Mouse (Mus musculus) kidney, adult 2 months (tissue): Measurements from ENCODE around the gene Nhp2.

Experiments used
- CTCF ChIP-seq: fragments of 200-500 bp; conservative IDR thresholded peaks from 2 replicates; pipeline ENCODE4 v1.5.1; 2011; ENCODE audit warnings: low read depth, mild to moderate bottlenecking, control low read depth, low read length, moderate library complexity, mixed read lengths; ENCODE audit not compliant: insufficient read depth, insufficient read length
- POLR2A ChIP-seq: fragments of 200-500 bp; IDR thresholded peaks from one replicate; pipeline ENCODE4 v1.6.1; 2011; ENCODE audit warnings: low read depth, low read length, control low read depth

DNA sequence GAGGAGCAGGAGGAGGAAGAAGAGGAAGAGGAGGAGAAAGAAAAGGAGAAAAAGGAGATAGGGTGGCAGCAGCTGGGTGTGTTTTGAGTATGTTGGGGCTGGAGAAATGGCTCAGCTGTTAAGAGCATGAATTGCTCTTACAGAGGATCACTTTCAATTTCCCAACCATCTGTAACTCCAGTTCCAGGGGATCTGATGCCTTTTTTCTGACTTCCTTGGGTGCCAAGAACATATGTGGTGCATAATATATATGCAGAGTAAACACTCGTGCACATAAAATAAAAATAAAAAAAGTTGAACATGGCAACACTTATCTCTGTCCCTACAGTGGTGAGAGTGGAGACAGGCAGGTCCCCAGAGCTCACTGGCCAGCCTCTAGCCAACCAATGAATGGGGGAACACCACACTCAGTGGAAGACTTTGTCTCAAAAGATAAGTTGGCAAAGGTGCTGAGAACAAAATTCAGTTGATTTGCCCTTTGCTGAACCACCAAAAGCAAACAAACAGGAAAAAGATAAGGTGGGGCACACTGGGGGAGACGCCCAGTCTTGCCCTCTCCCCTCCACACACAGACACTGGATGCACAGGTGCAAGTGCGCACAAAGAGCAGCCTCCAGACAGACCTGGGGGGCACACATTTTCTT, 10.1 kb upstream of the Nhp2 start:
- TF ChIP-seq CTCF (no peak), POLR2A (no peak)
